Mouse (Mus musculus) cerebellum, adult 11-12 months (tissue): ENCODE measurements around the gene Hipk1.
"Not testable (repeated sequence)": the region's sequence is repeated elsewhere in the genome, so short reads cannot be mapped to it uniquely, and the experiment has no call there.

Source experiments
- DNase-seq: peaks from one replicate; pipeline ENCODE4 v3.0.0; 2022

The Hipk1 gene

DNA sequence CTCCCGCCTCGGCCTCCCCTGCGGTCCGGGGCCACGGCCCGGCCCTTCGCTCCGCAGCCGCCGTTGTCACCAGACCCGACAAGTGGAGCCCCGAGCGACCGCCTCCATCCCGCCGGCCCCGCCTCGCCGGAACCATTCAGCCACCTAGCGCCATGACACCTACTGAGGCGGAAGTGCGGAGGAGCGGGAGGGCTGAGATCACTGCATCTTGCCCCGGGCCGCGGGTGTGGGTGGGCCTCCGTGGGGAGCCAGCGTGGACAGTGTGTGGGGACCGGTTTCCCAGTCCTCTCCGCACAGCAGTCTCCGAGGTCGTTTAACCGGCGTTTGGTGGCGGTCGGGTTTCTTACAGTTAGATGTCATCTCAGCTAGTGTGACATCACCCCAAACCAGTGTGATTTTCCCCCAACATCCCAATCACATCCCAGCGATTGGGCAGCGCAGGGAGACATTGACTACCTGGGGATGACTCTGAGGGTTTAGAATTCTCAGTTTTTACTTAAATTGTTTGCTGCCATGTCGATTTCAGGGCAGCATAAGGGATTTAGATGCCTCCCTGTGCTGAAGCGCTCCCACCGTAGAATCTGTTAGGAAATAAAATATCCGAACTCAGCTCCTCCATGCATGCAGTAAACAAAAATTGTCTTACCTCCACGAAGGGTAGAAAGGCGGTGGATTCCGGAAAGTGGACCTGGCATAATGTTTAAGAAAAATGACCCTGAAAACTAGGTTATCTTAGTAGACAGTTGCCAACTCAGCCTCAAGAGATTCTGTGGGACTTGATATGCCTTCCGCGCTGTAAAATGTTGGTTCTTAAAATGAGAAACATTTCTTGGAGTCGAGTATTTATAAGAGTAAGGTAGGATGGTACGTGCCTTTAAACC, at the start of gene Hipk1:
Hipk1 (minus strand) TSS at position 334 of the 881 bp plus-strand sequence.
- DNase-seq, result peak; percentile 95

DNA sequence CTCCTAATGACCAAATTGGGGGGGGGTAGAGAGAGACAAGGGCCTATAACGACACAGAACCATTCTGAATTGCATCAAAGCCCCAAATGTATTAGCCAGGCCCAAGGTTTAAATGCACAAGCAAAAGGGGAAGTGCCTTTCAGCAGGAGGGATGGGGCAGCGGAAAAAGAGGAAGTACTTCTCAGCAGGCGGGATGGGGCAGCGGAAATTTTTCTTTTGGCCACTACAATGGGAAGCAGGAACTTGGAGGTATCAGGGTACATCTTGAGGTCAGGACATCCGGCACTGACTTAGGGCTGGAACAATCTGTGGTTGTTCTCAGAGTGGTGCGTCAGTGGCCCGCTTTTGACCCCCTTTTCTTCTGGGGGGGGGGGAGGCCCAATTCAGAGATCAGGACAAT, 49.6 kb upstream of the Hipk1 start:
- not testable (repeated sequence) for DNase-seq

DNA sequence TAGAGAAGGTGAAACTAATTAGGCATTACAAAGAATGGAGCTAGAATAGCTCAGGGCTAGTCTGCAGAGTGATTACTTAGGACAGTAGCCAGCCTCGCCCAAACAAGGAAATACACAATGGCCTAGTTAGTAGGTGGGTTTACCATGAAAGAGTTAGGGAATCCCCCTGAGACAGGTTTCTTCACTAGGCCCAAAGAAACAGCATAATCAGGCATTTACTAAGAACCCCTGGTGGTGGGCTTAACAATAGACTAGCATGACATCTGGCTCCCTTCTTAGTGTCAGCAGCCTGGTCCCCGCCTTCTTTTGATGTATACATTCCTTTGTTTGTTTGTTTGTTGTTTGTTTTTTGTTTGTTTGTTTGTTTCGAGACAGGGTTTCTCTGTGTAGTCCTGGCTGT, 48.8 kb upstream of the Hipk1 start:
- not testable (repeated sequence) for DNase-seq

DNA sequence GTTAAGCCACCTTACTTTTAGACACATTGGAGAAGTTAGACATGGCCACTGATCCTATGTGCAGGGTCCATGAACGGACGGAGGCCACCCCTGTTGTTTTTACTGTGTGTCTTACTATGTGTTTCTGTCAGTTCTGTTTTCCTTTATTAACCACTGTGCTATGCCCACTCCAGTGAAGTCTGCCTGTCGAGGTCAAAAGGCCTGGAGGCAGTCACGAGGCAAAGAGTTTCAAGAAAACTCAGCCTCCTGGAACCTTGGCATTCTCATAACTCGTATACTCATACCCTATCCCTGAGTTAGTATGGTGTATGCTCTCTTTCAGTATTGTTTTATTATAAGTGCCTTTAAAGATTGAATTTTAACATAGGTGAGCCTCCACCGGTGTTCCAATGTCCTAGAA, 48.3 kb upstream of the Hipk1 start:
- DNase-seq, result no peak

DNA sequence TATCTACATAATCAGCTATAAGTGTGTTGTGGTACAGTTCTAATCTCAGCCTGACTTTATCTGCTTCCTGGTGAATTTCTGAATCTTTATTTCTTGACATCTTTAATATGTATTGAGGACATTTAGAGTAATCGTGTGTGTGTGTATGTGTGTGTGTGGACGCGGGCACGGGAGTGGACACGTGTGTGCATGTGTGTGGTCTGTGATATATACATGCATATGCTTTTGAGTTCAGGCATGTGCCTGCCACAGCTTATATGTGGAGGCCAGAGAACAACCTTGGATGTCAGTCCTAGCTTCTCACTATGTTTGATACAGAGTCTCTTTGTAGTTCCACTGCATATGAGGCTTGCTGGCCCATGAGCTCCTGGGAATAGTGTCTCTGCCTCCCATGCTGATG, 45.1 kb upstream of the Hipk1 start:
- DNase-seq, result no peak

DNA sequence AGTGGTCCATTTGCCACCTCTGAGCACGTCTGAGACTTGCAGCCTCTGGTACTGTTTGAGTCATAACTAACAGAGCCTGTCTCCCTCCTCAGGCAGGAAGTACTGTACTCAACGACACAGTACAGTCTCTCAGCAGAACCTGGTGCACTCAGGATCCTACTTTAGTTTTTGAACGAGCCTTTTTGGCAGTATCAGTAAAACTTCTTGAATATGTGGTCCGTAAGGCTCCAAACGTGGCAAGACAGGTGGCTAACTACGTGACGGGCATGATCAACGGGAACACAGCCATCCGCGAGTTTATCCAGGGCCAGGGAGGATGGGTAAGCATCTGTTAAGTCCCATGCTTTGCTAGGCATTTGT, 44.6 kb upstream of the Hipk1 start:
- DNase-seq, result peak; percentile 74

DNA sequence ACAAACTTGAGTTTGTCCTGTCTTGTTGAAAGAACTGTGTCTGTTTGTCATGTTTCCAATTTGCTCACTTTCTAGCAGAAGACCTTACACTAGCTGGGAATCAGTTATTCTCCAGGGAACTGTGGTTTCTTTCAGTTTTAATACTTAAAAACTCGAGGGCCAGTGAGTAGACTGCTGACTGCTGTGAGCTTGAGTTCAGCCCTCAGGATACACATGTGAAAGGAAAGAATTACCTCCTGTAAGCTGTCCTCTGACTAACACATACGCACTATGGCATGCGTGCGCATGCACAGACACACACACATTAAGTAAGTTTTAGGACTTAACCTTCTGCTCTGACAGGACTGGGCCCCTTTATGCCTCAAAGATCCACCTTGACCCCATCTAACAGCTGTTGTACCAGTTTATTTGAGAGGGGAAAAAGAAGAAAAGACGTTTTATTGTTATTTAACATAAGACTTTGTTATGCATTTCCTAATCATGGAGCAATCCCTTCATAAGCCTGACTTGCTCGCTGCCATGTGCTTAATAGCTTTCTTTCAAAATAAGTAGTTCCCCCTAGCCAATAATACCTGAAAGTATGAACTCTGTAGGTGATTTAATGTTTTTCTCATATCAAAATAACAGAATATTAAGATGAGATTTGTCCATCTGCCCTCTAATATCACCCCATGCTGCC, 44.0 kb upstream of the Hipk1 start:
- no peak for DNase-seq

DNA sequence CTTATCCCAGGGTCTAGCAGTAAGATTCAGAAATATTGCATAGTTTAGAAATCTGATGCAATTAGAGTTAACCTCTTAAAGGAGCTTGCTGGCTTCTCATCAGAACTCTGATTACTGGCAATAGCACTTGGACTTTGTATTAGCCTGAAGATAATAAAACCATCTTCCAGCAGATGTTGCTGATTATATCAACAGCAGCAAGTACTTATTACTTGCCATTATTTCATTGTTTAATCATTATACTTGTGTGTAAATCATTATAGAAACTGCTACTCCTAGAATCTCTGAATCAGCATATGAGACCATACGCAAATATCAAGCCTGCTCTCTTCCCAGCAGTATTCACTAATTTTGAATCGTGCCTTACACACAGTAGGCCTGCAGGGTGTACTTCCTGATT, 42.6 kb upstream of the Hipk1 start:
- DNase-seq, result no peak

DNA sequence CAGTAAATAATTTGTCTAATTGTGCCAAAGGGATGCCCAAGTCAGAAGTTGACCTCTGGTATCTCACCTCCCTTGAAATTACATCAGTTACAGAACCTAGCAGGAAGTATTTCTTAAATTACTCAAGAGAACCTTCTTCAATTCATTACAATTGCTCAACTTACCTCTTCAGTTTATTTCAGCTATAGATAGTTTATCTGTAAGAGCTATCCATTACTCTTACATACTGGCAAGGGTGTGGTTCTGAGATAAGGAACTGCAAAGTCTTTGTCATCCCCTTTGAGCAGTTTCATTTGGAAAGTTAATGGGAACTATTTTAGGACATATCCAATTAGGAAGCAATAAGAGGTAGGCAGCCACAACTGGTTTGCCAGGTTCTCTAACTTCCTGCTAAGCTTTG, 41.1 kb upstream of the Hipk1 start, which contains the start of gene Bcl2l15:
Bcl2l15 (plus strand) TSS at position 176 of the 400 bp plus-strand sequence.
- no peak for DNase-seq

DNA sequence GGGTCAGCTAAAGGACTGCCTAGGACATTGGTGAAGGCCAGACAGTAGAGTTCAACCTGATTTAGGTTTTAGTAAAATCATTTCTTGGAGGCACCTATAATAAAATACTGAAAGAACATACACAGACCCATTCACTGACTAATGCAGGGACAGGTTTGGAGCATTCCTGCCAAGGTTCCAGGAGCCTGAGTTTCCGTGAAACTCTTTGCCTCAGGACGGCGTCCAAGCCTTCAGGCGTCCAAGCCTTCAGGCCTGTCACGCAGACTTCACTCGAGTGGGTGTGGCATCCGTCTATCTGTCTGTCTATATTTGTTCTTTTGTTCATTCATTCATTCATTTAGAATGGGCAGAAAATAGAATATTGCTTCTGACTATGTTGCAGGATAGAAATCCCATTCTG, 39.8 kb upstream of the Hipk1 start:
- DNase-seq, result no peak

DNA sequence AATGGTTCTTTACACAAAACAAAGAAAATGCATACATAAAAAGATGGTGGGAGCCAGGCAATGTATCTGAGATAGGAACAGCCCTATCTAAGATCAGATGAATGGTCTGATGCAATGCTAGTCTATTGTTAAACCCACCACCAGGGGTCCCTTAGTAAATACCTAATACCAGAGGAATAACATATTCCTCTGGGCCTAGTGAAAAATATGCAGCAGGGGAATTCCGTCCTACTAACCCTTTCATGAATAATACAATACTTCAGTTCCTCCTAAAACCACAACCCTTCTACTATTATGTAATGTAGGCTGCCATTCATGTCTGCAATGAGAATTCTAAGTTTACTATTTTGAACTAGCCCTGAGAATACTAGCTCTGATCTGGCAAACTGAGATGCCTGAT, 39.3 kb upstream of the Hipk1 start:
- DNase-seq, result not testable (repeated sequence)

DNA sequence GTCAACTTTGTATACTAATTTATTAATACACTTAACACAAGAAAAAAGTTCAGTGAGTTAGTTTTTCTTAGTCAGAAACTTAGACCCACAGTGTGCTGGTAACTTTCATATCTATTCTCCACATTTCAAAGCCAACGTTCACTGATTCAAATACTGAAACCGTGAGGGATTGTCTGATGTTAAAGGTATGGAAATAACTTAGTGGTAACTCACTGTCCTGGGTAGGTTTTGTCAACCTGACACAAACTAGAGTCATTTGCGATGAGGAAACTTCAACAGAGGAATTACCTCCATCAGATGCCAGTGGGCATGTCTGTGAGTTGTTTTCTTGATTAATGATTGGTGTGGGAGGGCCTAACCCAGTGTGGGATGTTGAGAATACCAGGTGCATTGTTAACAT, 37.7 kb upstream of the Hipk1 start:
- DNase-seq, result no peak

DNA sequence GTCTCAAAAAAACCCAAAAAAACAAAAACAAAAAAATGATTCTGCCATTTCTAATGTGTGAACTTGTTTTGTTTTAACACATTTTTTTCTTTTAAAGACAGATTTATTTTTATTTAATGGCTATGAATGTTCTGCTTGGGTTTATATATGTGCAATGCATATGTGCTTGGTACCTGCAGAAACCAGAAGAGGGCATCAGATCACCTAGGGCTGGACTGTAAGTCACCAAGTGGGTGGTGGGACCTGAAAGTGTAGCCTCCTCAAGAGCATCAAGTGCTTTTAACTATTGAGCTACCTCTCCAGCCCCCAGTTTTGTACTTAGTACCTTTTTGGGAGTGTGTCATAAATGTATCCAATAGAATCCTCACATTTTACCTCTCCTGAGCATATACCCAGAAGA, 36.2 kb upstream of the Hipk1 start:
- DNase-seq, result no peak

DNA sequence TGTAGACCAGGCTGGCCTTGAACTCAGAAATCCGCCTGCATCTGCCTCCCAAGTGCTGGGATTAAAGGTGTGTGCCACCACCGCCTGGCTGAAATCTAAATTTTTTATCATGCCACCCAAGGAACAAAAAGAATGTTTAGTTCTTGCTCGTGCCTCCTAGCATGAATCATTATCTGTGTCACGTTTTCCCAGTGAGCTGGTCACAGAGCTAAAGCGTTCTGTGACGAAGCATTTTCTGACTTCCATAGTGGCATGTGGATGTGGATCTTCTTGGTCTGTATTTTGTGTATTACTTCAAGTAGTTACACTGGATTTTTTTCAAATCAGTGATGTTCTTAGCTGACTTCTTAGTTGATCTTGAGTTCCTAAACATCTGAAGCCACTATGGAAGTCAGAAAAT, 19.6 kb upstream of the Hipk1 start:
- DNase-seq, result no peak

DNA sequence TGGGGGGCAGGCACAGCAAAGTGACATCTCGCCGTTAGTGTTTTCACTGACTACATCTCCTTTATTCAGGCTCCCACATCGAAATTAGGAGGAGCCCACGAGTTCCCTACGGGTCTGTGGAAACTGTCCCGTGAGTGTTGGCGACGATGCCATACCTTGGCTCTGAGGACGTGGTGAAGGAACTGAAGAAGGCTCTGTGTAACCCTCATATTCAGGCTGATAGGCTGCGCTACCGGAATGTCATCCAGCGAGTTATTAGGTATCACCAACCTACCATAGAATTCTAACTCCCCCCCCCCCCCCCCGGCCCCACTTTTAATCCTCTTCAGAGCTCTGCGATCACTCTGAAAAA, 18.4 kb upstream of the Hipk1 start:
- DNase-seq, result no peak

DNA sequence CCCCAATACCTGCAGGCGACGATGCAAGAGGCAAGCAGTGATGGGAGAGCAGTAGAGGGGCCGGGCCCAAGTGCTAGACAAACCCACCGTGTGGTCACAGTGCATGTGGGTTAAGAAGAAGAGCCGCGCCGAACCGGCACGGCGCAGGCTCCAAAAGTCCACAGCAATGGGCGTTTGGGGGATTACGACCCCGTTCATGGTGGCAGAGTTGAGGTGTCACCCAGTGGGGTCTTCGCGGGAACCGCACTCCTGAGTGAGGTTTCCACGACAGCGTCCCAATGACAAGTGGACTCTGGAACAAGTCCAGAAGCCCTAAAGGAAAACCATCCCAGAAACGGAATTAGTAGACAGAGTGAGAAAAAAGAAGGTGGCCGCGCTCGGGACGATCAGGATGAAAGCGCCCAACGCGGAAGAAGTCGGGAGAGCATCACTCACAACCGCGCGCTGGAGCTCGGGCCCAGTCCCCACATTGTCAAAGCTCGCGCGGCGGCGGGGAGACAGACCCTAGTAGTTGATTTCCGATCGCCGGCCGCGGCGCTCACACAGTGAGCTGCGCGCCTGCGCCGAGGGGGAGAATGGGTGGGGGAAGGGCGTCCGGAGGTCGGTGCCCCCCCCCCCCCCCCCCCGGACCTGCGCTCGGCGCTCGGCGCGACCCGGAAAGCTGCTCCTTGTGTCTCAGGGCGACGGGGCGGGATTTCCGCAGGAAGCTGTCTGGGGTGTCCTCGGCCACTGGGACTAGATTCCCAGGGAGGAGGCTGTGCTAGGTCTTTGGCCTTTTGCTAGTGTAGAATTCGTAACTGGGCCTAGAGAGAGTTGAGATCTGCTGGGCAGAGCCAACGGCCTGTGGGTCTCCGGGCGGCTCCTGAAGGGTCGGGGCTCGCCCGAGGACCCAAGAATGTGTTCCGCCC, 17.8 kb upstream of the Hipk1 start, which contains the start of the genes Dclre1b, Ap4b1 and Gm43064:
Dclre1b (minus strand) TSS at position 554 of the 908 bp plus-strand sequence.
Ap4b1 (plus strand) TSS at position 630 of the 908 bp plus-strand sequence.
Gm43064 (plus strand) TSS at position 683 of the 908 bp plus-strand sequence.
- DNase-seq, result peak; percentile 89

DNA sequence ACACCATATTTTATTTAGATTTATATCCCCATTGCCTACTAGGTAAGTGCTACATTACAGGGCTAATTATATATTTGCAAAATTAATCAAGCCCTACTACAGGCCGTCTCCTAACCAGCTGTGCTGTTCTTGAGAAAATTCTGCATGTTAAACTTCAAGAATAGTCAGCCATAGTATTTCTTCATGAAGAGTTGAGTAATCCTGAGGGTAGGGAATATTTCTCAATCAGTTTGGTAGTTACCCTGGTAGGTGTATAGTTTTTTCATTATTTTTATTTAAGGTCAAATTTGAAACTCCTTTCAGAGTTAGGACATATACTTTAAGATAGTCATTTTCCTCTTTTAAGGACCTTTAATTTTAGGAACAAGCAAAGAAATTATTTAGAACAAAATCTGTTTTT, 14.3 kb upstream of the Hipk1 start:
- DNase-seq, result no peak

DNA sequence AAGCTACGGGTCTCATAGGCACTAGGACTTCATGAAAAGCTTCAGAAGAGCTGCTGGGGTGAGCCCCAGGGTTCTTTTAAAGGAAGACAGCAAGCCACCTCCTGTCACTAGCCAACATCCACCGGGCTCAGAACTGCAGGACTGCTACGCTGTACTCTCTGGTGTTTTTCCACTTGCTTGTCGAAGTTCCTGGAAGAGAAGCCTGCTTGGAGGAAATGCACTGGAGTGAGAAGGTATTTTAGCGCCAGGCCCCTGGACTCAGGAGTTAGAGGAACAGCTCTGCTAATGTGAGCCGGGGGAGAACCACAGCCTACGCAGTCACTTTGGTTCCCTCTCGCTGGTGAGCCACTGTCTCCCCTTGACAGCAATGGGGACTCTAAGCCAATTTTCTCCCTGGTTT, 11.5 kb upstream of the Hipk1 start:
- DNase-seq, result no peak

DNA sequence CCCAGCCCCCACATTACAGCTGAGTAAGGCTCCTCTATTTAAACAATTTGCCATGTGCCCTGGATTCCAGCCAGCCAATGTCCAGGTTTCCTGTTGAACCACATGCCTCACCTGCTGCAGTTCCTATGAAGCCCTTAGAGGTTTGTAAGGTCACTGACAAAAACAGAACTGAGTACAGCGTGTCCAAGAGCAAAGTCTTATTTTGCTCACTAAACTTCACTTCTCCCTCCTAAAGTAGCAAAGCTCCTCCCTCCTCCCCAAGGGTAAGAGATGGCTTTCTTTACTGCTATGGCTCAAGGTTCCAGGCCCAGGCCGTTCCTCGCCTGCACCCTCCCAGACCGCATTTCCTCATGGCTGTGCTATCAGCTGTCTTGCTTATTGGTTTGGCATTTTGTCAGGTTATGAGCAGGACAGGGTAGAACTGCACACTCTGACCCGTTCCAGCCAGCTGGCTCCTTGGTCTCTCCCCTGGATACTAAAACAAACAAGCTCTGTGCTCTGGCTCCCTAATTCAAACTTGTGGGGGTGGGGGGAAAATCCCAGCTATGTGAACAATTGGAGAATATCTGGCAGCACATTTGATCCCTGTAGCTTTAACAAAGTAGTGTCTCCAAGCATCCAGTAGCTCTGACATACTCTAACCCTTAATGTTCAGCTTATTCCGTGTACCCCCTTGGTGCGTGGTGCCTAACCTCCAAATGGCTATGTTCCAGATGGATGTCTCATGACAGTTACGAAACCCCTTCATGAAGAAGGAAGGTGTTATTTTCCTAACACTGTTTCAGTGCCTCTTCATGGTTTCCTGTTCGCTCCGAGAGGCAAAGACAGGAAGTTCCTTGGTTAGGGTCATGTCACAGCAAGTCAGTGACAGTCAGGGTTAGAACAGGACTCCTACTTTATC, 10.5 kb upstream of the Hipk1 start:
- peak; percentile 86 for DNase-seq

DNA sequence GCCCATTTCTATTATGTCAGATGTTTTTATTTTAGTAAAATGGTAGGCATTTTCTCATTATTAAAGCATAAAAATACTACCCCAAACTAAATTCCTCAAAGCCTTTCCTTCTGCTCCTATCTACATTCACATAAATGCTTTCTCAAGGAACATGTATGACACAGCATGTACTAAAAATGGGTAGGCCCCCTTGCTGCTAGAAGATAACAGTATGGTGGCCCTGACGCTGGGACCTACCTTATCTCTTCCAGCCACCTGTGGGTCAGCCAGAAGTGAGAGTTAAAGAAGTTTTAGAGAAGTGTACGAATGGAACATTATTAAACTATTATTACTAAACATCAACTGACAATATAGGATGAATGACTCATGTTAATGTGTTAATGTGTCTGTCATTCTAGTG, 8.1 kb upstream of the Hipk1 start:
- DNase-seq, result no peak

DNA sequence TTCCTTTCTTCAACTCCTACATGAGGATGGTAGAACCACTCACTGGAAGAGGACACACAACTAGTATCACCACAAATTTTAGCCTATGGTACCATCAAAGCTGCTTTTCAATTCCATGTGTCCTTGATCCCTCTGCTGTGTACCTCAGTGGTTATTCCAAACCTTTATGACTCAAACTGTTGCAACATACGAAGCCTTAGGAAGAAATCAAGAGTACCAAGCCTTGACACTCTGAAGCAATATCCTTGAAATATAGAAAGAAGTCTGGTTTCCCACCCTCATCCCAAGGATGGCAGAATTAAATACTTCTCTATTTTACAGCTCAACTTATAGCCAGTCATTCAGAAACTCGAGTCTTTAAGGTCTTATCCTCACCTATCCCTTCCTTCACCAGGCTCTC, 5.0 kb upstream of the Hipk1 start:
- no peak for DNase-seq

DNA sequence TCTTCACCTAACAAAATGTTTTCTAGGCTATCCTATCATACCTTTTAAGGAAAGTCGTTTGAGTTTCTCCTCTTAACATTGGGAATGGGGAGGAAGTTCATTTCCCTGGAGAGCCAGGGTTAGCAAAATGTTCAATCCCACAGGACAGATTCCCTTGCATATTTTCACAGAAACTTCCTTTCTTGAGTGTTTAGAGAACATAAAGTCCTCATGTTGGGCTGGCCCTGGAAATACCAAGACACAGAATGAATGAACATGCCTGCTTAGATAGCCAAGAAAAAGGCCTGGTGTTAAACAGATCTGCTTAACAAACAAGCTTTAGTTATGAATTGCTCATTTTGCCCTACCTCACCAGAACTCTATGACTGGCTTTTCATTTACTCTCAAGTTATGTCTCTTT, 1.2 kb upstream of the Hipk1 start:
- DNase-seq, result no peak
